Mouse (Mus musculus) kidney, postnatal 25 days (tissue): Measurements from ENCODE around the gene Man1a2.

Experiments used
- DNase-seq, 2 experiments: peaks; one replicate each; pipeline ENCODE4 v3.0.0; 2021; ENCODE audit warnings: mixed read lengths in 2 of 2

Gene Man1a2

GRCm38 (mm10) chr3:100684234-100684975 is 898 bp downstream of the Man1a2 start:
- peak; percentile 41 to 50 for DNase-seq

GRCm38 (mm10) chr3:100682841-100683240 is 2.5 kb downstream of the Man1a2 start:
- peak in 1 of 2 experiments; percentile 43 for DNase-seq

GRCm38 (mm10) chr3:100682281-100682680 is 3.0 kb downstream of the Man1a2 start:
- no peak for DNase-seq

GRCm38 (mm10) chr3:100681448-100682092 is 3.7 kb downstream of the Man1a2 start:
- no peak for DNase-seq

GRCm38 (mm10) chr3:100680226-100680625 is 5.1 kb downstream of the Man1a2 start:
- no peak for DNase-seq

- no peak for DNase-seq
These were observed 6.2 kb downstream of the Man1a2 start for GRCm38 (mm10) chr3:100678951-100679570.

- DNase-seq = no peak
These were observed 10.2 kb downstream of the Man1a2 start for GRCm38 (mm10) chr3:100675146-100675545.

- DNase-seq = no peak
These were observed 14.9 kb downstream of the Man1a2 start for GRCm38 (mm10) chr3:100670412-100670811.

GRCm38 (mm10) chr3:100653291-100653690 is 32.0 kb downstream of the Man1a2 start:
- no peak for DNase-seq

- DNase-seq = peak in 1 of 2 experiments; percentile 25
These were observed 43.7 kb downstream of the Man1a2 start for GRCm38 (mm10) chr3:100641581-100641980.

- DNase-seq = no peak
These were observed 49.0 kb downstream of the Man1a2 start for GRCm38 (mm10) chr3:100636255-100636654.

GRCm38 (mm10) chr3:100634821-100635220 is 50.5 kb downstream of the Man1a2 start:
- DNase-seq = no peak

GRCm38 (mm10) chr3:100618511-100618910 is 66.8 kb downstream of the Man1a2 start:
- no peak for DNase-seq

- DNase-seq = no peak
These were observed 74.4 kb downstream of the Man1a2 start for GRCm38 (mm10) chr3:100610916-100611315.

GRCm38 (mm10) chr3:100604539-100604938 is 80.8 kb downstream of the Man1a2 start:
- DNase-seq = peak in 1 of 2 experiments; percentile 35

- DNase-seq = no peak
These were observed 86.0 kb downstream of the Man1a2 start for GRCm38 (mm10) chr3:100599265-100599820.

- no peak for DNase-seq
These were observed 94.2 kb downstream of the Man1a2 start for GRCm38 (mm10) chr3:100591053-100591452.

- no peak for DNase-seq
These were observed 102.5 kb downstream of the Man1a2 start for GRCm38 (mm10) chr3:100582721-100583355.

GRCm38 (mm10) chr3:100572571-100573183 is 112.6 kb downstream of the Man1a2 start:
- no peak for DNase-seq

- DNase-seq = no peak
These were observed 116.6 kb downstream of the Man1a2 start for GRCm38 (mm10) chr3:100568443-100569390.

- no peak for DNase-seq
These were observed 121.7 kb downstream of the Man1a2 start for GRCm38 (mm10) chr3:100563565-100563964.
